Mouse (Mus musculus) cortical plate, adult 2 months (tissue): Measurements from ENCODE around the gene Bcas3. TPM values are rescaled to one million over a fixed set of nuclear protein-coding genes. Genes with fewer than 3 reads are reported as not detected.

ENCODE experiments used
- H3K27ac ChIP-seq: fragments of 200-500 bp; 2 replicates; pipeline ENCODE4 v1.5.1; 2012; ENCODE audit warnings: low read length, control low read depth, inconsistent platforms; ENCODE audit not compliant: insufficient read depth
- H3K4me1 ChIP-seq: fragments of 200-500 bp; 2 replicates; pipeline ENCODE4 v1.6.1; 2011; ENCODE audit warnings: low read length; ENCODE audit not compliant: control insufficient read depth, insufficient read depth
- H3K4me3 ChIP-seq: fragments of 200-500 bp; 2 replicates; pipeline ENCODE4 v1.5.1; 2011; ENCODE audit warnings: mild to moderate bottlenecking, low read length, control low read depth; ENCODE audit not compliant: insufficient read depth
- CTCF ChIP-seq: fragments of 200-500 bp; IDR thresholded peaks from 2 replicates; pipeline ENCODE4 v1.5.1; 2011; ENCODE audit warnings: mild to moderate bottlenecking, control low read depth, low read length; ENCODE audit not compliant: insufficient read depth; ENCODE audit errors: extremely low read depth
- POLR2A ChIP-seq: fragments of 200-500 bp; IDR thresholded peaks from 2 replicates; pipeline ENCODE4 v1.6.1; 2011; ENCODE audit warnings: mild to moderate bottlenecking, low read length, control low read depth; ENCODE audit not compliant: insufficient read depth; ENCODE audit errors: extremely low read depth
- polyA plus RNA-seq: library from polyadenylated mRNA; depleted of rRNA; stranded (reverse); fragments of >200 nt; gene quantifications from 2 replicates; pipeline ENCODE4 v1.2.3, GENCODE M21; 2012

The Bcas3 gene
- polyA plus RNA-seq, 1 experiment = 47.1 TPM

DNA sequence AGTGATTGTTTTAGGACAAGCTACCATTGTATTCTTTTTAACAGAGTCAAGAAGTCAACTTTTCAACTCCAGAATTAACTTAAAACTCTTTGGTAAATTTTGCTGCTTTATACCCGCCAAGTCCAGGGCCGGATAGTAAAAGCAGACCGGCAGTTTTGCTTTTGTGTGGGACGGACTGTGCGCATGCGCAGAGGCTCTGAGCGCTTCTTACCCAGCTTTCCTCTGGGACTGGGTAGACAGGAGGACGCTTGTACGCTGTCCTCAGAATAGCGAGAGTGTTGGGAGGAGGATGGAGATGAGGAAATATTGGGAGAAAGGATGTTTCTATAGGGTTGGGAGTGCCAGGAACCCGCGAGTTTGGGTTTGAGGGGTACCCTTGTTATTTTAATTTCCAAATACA is 171.2 kb downstream of the Bcas3 start:
- no peak overlapping the region for H3K27ac ChIP-seq
- H3K4me3 ChIP-seq = no peak overlapping the region
- TF ChIP-seq POLR2A (no peak), CTCF (no peak)
- peaks cover 5% of the 10 kb centered on the region for H3K4me1 ChIP-seq

DNA sequence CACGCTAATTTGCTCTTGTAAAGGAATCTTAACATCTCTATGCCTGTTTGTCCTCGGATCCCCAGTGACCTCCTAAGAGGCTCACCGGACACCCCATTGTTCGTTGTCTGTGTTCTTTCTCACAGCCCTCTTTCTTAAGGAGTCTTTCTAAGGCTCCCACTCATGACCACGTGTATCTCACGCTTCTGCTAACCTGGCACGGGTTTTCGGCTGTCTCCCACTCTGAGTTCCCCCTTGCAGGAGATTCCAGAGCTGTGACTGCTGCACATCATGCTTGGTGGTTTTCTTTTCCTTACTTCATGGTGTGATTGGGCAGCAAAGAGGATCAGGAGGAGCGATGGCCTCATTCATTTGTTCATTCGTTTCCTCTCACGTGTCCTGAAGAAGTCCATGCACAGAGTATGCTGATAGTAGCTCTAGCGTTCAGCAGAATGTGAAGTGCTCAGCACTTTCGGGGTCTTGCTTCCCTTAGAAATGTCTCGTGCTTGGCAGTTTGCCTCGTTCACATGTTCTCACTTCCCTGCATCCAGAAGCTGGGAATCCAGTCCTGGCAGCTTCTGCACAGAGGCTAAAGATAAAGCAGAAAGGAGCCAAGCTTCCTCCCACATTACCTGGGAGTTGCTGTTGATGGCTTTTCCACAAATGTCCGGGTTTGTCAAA is 172.0 kb downstream of the Bcas3 start:
- Histone ChIP-seq H3K4me1 (peaks cover 5% of the 10 kb centered on the region), H3K27ac (no peak overlapping the region), H3K4me3 (peak overlapping the region; percentile 17)
- TF ChIP-seq CTCF (no peak), POLR2A (no peak)

DNA sequence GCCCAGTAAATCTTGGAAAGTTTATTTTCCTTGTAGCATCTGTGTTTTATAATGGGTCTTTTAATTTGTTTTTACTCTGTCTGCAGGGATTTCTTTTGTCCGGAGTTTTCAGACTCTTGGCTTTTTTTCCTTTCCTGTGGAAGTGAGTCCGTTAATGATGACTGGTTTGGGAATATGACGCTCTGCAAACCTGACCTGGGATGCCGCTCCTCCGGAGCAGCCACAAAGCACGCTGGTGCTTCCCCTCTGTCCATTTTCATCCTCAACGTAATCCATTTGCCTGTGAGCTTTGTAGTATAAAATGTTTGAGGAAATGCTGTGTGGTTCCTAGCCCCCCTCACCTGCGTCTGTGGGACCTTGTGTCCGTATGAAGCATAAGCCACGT is 172.5 kb downstream of the Bcas3 start:
- TF ChIP-seq POLR2A (no peak), CTCF (no peak)
- Histone ChIP-seq H3K4me3 (no peak overlapping the region; the same call in 1 of the 2 replicates), H3K27ac (no peak overlapping the region), H3K4me1 (peaks cover 5% of the 10 kb centered on the region)

DNA sequence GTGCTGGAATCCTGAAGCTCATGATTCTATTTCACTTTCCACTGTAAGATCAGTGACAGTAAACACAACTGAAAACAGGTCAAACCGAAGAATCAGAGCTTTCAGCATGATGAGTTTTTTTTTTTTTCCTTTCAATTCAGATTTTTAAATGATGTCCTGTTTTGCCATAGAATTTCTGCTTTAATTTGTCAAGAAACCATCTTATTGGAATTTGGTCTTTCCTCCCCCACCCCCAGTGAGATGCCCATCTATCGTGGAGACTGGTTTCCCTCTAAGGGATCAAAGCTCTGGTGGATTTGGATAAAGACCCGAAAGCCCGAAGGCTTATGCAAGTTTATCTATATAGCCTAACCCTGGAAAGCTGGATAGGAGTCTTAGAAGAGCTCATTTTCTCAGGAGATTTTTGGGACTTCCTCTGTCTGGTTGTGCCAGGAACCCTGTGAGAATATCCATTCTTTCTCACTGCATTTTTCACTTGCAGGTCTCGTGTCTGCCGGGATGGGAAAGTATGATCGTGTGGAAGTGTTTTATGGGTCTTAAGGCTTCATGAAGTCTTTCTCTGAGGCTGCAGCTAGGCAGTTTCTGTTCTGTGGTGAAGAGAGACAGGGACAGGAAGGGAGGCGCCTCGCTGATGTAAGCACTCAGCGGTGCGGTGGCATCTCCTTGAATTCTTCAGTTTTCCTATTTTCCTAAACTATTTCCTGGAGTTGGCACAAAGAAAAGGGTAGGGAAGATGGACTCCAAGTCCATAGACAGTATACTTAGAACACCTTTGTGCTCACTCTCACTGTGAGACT is 173.2 kb downstream of the Bcas3 start:
- H3K4me1 ChIP-seq = peaks cover 5% of the 10 kb centered on the region
- no peak overlapping the region for H3K27ac ChIP-seq
- no peak overlapping the region; the same call in 1 of the 2 replicates for H3K4me3 ChIP-seq
- no peak for TF ChIP-seq POLR2A
- no peak for TF ChIP-seq CTCF

DNA sequence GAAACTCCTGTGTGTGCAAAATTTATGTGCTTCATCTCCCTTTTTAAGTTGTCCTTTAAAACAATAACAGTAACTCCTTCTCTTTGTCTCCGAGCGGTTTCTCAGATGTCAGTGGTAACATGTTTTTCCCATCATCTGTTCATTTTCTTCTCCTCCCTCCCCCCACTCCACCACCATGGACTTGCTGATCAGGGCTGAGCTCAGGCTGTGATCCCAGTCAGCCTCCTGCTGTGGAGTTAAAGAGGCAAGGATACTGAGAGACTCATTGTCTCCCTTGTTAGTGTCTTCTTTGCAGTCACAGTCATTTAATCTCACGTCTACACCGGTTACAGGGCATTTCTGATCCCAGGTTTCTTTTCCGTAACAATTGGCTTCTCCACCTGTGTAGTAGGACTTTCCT is 174.3 kb downstream of the Bcas3 start:
- Histone ChIP-seq H3K4me3 (no peak overlapping the region), H3K4me1 (peaks cover 5% of the 10 kb centered on the region), H3K27ac (no peak overlapping the region)
- TF ChIP-seq POLR2A (no peak), CTCF (no peak)

DNA sequence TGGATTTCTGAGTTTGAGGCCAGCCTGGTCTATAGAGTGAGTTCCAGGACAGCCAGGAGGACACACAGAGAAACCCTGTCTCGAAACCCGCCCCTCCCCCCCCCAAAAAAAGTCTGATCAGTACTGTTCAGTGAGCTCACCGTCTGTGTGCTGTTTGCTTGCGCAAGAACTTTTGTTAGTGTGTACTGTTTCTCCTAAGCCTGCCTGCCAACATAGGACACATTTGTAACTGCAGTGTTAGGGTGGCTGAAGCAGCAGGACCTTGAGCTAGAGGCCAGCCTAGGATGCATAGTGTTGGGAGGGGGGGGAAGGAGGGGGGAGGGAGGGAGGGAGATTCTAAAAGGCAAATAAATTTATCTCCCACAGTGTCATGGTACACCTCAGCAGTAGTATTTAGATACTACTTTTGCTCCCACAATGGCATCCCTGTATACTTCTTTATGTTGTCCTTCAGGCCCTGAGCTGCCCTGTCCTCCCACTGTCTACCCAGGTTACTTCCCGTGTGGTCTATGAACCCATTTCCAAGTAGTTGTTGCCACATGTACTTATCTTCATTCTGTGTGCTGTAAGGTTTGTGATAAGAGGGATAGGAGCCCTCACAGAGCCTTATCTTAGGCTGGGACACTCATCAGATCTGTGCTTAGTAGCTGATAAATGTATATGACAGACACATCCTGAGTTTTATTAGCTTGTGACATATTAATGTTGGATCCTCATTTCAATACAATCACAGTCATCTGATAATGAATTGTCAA is 176.7 kb downstream of the Bcas3 start:
- H3K4me1 ChIP-seq = peaks cover 4% of the 10 kb centered on the region
- no peak for TF ChIP-seq CTCF
- TF ChIP-seq POLR2A = no peak
- H3K4me3 ChIP-seq = no peak overlapping the region
- H3K27ac ChIP-seq = no peak overlapping the region

DNA sequence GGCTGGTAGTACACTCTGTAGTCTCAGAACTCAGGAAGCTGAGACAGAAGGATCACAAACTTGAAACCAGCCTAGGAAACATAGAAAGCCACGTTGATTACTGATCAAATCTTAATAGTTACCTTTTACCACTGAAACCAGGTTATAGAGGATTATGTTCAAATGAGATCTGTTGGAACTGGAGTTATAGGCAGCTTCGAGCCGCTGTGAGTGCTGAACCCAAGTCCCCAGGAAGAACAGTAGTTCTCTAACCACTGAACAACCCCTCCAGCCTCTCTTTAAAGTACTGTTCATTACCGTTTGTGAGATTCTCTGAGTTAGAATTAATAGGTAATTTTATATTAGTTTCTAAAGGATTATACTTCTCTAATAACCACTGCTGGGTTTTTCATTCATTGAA is 188.0 kb downstream of the Bcas3 start:
- H3K4me1 ChIP-seq = no peaks in the 10 kb centered on the region
- TF ChIP-seq POLR2A (no peak), CTCF (no peak)
- no peak overlapping the region for H3K27ac ChIP-seq
- H3K4me3 ChIP-seq = no peak overlapping the region

DNA sequence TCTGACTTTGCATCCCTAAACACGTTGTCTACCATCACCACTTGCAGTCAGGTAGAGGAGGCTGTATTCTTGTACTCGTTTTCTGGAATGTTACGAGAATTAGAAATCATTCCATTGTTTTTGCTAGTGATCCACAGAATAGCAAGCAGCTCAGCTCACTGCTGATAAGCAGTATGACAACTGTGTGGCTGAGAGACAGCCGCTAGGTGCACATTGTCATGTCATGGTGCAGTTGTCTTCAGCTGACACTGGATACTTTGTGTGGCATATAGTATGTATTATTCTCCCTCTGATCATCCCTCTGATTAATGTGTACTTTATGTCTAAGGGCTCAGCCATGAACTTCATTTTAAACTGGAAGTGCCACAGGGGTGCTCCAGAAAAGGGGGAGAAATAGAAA is 190.3 kb downstream of the Bcas3 start:
- H3K4me1 ChIP-seq = no peaks in the 10 kb centered on the region
- no peak overlapping the region for H3K27ac ChIP-seq
- TF ChIP-seq POLR2A (no peak), CTCF (no peak)
- no peak overlapping the region for H3K4me3 ChIP-seq

DNA sequence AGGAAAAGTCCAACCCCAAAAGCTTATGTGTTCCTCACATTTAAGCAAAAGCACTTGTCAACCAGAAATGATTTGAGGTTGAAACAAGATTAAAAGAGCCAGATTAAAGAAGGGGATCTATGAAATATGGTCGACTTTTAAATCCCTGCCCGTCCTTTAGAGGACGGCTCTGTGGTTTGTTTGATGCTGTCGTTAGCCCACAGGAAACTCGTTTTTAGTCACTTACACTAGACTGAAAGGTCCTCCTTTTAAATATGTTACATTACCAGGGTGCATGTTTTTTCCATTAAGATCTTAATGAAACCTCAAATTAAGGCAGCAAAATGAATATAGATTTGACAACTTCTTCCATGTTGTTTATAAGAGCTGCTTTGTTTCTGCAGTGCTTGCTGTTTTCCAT is 192.6 kb downstream of the Bcas3 start:
- no peak overlapping the region for H3K4me3 ChIP-seq

More for the DNA sequence above, 192.6 kb downstream of the Bcas3 start:
- no peak for TF ChIP-seq POLR2A
- no peak for TF ChIP-seq CTCF
- no peak overlapping the region for H3K27ac ChIP-seq
- no peaks in the 10 kb centered on the region for H3K4me1 ChIP-seq
